Mouse (Mus musculus) inflammation-experienced regulatory T-cells, adult 6 months (primary cell): ENCODE data around the gene Golph3. TPM values are rescaled to one million over a fixed set of nuclear protein-coding genes. Genes with fewer than 3 reads are reported as not detected.

ENCODE experiments used
- ATAC-seq: one replicate; pipeline ENCODE4 v1.8.0; 2017
- polyA plus RNA-seq, 3 experiments: library from polyadenylated mRNA; unstranded; fragments of 100-300 nt; shearing (Covaris generic); gene quantifications; one replicate each; pipeline ENCODE4 v1.2.1; 2017

Gene Golph3
- 10 to 100 TPM; 29.6 to 31.6 (median 31.4) TPM for polyA plus RNA-seq

DNA sequence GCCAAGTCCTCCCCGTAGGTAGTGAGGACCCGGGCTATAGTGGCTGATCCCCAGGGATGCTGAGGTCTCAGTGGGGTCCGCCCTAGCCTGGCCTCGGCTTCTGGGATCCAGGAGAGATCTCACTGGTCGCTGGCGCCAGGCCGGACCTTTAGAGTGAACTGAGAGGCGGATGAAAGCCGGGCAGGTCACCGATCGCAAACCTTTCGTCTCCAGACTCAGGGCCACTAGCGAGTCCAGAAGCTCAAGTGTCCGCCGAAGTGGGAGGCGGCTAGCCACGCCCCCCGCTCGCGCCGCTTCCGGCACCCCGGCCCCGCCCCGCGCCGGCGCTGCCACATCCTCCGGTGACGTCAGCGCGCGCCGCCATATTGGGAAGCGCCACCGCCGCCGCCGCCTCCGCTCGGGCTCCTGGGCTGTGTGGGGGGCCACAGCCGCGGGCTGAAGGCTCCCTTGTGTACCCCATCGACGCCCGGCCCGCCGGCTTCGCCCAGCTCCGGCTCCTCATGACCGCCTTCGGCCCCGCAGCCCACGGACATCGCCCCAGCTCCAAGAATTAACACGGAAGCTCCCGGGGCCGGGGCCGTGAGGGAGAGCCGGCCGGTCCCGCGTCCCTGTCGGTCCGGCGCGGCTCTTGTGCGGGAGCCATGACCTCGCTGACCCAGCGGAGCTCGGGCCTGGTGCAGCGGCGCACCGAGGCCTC lies at the start of gene Golph3:
Gene Golph3, plus strand, starts transcription at position 360 of the 697 bp plus-strand sequence.
- ATAC-seq: peak; percentile 74

DNA sequence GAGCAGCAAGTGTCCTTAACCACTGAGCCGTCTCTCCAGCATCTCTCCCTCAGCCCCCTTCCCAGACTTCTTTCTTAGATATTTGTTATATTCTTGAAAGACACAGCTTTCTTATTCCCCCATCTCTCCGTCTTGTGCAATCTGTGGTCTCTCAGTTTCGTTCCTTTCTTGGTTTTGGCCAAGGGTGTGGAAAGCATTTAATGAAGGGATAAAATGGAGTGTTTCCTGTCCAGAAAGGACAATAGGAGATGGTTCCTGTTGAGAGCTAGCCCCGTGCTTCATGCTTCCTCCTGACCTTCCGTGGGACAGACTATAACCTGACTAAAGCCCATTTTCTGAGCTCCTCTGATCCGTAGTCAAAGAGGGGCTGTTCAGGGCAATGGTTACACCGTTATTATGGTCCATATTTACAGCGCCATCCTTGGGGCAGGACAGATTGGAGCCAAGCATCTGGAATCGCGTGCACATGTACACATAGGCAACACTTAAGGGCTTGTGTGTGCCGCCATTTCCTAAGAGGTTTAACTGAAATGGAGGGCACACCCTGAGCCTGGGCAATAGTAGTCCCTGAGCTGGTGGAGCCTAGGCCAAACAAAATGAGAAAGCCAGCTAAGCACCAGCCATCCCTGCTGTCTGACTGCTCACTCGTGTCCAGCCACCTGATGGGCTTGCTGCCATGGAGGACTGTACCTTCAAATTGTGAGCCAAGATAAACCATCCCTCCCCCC lies 47.8 kb upstream of the Golph3 start:
- no peak for ATAC-seq

DNA sequence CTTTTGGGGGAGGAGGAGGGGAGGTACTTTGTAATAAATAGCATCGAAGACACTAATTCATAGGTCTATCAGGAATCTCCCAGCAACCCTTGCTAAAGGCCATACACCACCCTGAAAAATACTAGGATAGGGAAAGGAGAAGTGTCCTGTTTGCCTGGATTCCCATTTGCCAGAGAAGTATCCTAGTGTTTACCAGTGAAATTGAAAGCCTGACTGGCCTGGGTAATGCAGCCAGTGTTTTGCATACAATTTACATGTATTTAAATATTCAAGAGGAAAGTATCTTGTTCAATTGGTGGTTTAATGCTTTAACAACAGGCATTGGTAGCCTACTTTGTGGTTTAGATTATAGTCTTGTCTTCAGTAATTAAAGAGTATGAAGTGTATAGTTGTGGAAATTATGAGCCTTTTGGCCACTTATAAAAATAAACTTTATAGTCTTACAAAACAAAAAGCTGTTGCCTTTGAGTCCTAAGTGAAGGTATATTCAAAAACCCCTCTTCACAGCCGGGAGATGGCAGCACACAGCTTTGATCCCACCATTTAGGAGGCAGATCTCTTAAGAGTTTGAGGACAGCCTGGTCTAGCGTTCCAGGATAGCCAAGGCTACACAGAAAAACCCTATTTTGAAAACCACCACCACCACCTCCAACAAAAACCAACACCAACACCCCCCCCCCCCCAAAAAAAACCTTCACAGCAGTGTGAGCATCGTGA lies 47.0 kb upstream of the Golph3 start:
- ATAC-seq: peak; percentile 37

DNA sequence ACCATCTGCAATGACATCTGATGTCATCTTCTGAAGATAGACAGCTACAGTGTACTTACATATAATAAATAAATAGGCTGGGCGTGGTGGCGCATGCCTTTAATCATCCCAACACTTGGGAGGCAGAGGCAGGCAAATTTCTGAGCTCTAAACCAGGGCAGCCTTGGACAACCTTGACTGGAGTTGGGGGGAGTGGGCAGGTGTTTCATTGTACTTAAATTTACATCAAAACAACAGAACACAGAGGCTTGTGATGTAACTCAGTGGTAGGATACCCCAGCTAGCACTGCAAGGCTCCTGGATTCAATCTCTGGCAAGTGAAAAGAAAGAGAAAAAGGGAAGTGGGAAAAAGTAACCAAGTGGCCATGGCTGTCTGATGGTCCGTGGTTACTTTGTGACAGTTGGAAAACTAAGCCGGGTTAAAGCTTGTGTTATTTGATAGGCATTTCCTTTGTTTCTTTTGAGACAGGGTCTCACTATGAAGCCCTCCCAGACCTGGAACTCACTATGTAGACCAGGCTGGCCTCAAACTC lies 46.1 kb upstream of the Golph3 start:
- no peak for ATAC-seq

DNA sequence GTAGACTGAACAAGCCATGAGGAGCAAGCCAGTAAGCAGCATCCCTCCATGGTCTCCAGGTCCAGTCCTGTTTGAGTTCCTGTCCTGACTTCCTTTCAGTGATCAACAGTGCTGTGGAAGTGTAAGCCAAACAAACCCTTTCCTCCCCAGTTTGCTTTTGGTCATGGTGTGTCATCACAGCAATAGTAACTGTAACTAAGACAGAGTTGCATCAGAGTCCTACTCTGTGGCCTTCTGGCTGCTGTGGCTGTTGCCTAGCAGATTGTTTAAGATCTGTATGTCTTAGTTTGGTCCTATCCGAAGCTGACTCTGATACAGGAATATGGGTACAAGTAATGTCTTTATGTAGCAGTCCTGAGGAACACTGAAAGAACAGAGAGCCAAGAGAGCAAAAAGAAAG lies 41.4 kb upstream of the Golph3 start:
- no peak for ATAC-seq

DNA sequence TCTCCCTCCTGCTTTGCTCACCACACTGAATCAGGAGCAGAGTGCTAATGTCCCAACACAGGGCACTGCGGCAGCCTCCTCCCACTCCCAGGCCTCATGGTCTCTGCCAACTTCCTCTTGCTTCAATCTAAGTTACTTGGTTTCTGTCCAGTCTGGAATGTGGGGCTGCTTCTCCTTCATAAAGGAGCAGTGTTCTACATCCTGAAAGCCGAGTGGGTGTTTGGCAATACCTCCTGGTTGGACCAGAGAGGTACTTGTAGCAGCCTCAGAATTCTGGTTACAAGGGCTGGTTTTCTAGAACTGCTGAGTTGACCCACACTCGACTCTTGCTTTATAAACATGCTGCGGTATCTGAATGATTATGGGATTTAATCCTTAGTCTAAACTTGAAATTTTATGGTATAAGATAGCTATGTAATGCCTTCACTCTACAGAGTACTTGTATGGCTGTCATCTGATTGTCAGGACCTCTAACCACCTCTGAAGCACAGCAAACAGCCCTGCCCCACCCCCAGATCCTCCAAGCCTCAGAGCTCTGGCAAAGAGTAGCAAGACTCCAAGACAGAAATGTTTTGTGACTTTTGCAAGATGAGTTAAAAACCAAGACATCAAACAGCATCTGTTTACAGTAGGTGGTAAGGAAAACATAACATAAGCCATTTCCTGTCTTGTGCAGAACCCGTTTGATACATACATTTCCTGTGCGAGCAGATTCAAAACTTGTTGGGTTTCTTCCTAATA lies 36.3 kb upstream of the Golph3 start:
- ATAC-seq: peak; percentile 81

DNA sequence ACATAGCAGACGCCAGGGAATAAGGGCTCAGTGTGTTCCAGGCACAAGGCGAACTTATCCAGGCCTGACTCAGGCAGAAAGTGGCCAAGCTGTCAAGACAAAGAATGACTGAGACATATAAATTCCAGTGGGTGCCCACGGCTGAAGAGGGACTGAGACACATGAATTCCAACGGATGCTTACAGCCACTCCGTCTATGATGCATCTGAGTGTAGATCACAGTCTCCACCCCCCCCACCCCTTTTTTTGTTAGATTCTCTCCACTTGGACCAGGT lies 35.8 kb upstream of the Golph3 start:
- ATAC-seq: peak; percentile 26

DNA sequence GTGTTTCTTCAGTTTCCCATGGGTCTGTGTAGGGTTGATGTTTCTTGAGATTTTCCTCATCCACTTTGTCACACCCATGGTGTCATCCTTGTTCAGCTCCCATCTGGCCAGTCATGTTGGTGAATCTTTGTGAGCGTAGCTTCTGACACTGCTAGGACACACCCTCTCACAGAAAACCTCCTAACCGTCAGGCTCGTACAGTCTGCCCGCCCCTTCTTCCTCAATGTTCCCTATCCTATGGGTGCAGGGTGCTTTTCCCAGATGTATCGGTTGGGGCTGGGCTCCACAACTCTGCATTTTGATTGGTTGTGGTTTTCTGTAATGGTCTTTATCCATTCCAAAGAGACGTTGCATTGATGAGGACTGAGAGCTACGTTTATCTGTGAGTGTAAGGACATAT lies 30.9 kb upstream of the Golph3 start:
- no peak for ATAC-seq

DNA sequence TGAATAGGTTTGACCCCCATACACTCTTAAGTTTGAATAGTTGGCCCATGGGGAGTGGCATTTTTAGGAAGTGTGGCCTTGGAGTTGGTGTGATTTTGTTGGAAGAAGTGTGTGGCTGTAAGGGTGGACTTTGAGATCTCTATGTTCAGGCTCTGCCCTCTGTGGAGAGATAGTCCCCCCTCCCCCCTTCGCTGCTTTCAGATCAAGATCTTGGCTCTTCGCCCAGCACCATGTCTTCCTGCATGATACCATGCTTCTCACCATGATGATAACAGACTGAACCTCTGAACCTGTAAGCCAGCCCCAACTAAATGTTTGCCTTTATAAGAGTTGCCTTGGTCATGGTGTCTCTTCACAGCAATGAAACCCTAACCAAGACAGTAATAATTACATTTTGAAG lies 29.5 kb upstream of the Golph3 start:
- ATAC-seq: no peak

DNA sequence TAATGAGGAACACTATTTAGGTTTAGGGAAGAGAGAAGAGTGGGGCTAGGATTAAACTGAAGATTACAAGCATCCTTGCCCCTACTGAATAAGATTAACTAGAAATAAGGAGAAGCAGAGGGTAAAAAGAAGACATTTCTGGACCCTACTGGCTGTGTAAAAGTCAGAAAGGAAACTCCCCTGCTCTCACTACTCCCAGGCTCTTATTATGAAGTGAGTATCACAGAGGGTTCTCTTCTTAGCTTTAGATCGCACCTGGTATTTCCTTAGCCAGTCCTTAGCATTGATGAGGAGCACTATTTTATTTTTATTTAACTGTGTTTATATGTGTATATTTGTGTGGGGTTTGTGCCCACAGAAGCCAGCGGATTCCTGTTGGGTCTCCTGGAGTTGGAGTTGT lies 25.0 kb upstream of the Golph3 start:
- peak; percentile 79 for ATAC-seq

DNA sequence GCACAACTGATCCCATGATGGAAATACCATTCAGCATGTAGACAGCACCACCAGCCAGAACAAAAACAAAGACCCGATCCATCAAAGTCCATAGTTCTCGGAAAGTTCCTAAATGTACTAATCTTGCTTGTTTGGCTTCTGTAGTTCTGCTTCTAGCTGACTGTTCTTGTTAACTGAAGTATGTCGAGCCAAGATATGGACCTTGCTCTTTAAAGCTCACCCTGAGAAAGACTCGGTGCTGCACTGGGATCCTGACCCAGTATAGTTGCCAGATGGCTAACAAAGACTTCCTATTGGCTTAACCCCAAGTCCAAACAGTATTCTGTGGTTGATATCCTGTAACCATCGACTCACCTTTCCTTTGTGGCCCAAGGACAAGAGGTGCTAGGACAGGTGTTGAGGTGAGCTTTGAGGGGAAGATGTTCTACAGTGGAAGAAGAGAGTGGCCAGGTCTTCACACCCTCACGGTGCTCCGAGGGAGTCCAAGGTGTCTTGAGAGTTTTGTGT lies 23.0 kb upstream of the Golph3 start:
- no peak for ATAC-seq

DNA sequence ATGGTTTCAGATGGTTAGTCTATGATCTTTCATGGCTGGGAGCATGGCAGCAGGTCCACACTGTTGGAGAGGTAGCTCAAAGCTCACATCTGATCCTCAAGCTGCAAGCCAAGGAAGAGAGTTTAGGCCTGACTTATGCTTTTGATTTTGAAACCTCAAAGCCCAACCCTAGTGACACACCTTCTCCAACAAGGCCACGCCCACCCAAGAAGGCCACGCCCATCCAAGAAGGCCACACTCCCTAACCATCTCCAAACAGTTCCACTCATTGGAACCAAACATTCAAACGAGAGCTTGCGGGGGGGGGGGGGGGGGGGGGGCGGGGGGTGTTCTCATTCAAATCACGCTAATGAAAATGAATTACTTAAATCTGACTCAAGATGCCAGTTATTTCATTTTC lies 19.5 kb upstream of the Golph3 start:
- ATAC-seq: no peak

DNA sequence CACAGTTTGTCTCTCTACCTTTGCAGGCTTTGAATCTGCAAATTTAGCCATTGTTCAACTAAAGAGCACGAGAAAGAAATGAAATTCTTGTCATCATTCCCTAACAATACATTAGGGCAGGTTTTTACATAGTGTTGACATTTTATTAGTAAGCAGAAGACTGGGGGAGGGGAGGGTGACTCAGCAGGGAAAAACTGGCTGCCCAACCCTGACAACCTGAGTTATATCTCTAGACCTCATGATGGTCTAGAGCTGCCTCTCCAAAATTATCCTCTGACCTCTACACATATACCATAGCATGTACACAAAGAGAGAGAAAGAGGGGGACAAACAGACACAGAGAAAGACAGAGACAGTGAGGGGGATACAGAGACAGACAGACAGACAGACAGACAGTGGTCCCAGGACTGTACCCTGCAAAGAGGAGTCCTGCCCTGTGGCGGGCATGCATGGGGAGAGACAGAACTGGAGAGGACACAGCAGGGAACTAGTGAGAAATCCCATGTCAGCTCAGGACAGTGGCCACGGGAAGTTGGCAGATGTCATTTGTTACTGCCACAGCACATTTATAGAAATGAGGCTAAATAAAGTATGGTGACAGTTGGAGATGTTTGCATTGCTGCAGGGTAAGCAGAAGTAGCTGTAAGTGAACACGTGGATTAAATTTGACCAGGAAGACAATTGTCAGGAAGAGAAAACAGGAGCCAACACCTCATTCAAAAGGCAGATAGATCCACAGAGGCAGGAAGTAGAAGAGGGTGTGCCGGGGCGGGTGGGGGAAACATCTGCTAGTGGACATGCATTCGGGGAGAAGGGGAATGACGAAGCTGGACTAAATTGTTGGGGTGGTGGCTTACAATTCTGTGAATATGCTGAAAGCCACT lies 14.8 kb upstream of the Golph3 start:
- ATAC-seq: no peak

DNA sequence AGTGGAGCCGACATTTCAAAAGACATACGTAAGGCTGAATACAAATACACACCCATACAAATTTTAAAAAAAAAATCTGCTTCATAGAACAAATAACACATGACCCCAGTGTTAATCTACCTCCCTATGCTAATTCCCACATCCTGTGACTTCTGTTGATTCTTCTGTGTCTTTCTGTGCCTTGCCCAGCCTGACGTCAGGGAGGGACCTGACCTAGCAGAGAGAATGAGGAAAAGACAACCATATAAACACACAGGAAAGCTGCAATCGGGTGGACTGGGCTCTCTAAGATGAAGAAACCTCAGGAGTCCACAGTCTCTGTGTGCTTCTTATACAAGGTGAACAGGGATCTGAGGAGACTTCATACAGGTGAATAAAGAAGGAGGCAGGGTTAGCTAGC lies 14.1 kb upstream of the Golph3 start:
- no peak for ATAC-seq

DNA sequence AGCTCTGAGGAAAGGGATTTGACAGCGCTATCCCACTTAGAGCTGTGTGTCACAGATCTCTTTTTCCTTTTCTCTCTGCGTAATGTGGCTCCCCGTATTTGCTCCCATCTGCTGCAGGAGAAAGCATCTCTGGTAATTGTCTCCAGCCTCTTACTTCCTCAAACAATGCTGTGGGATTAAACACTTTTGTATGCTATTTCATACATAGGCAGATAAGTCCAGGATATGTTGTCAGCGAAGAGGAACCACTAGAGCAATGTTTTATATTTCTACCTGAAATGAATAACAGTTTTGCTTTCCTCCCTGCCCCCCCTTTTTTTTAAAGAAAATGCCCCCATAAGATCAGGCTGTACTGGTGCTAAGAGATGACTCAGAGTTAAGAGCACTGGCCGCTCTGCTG lies 12.7 kb upstream of the Golph3 start:
- no peak for ATAC-seq

DNA sequence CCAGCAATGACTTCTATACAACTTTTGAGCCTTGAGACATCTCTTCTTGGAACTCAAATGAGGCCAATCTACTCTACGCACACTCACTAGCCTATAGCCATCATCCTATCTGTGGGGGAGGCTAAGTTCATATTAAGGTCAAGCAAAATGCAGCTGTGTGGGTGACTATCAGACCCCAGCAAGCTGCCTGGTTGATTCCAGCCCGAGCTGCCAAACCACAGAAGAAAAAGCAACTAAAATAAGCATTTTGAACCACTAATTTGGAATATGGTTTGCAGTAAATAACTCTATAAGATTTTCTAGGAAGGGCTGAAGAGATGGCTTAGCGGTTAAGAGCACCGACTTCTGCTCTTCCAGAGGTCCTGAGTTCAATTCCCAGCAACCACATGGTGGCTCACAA lies 10.6 kb upstream of the Golph3 start:
- ATAC-seq: peak; percentile 21

DNA sequence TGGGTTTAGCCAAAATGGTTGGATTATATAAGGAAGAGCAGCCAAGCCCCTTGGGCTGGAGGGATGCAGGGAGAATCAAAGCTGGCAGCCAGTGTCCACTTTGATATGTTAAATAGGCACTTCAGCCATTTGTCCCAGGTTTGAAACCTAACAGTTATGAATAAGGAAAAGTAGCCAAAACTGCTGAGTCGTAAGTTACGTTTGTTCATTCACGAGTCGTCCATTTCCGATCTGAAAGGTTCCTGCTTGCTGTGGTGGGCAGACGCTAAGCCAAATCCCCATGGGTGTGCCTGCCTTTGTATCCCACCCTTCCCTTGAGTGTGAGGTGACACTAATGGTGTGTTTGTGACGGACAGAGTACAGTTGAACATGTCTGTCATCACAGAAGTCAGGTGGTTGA lies 9.8 kb upstream of the Golph3 start:
- no peak for ATAC-seq

DNA sequence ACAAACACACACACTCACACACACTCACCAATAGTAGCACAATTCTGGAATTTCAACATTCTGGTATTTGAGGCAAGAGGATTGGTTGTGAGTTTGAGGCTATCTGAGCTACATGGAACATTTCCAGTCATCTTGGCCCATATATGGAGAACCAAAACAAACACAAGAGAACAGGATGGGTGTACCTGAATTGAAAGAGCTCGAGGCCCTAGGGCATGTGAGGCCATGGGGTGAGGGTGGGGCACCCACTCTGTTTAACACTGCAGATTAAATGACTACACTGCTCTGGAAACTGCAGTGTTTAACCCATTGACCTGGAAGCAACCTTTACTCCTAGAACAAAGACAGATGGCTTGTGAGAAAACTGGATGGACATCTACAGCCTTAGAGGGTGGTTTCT lies 8.0 kb upstream of the Golph3 start:
- ATAC-seq: peak; percentile 86

DNA sequence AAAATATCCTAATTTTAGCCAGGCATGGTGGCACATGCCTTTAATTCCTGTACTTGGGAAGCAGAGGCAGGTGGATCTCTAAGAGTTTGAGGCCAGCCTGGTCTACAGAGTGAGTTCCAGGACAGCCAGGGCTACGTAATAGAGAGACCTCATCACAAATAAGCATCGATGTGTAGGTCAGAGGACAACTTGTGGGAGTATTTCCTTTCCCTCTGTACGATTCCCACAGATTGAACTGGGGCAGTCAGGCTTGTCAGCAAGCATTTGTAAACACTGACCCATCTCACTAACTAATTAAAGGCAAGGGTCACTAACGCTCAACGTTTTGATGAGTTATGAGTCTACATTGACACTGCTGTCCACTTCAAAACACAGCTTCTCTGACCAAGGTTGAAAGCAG lies 6.7 kb upstream of the Golph3 start:
- no peak for ATAC-seq

DNA sequence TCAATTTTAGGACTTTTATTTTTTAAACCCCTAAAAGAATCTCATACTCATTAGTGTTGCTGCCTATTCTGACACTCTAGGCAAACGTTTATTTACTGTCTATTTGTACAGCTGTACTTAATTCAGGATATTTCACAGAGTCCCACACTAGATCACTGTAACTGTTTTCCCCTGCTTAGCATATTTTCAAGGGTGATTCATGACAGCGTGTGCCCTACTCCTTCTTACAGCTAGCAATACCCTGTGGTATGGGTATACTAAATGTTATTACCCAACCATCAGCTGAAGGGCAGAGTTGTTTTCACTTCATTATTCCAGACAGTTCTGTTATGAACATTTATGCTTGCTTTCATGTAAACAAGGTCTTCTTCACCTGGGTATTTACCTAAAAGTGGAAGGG lies 5.3 kb upstream of the Golph3 start:
- ATAC-seq: no peak

DNA sequence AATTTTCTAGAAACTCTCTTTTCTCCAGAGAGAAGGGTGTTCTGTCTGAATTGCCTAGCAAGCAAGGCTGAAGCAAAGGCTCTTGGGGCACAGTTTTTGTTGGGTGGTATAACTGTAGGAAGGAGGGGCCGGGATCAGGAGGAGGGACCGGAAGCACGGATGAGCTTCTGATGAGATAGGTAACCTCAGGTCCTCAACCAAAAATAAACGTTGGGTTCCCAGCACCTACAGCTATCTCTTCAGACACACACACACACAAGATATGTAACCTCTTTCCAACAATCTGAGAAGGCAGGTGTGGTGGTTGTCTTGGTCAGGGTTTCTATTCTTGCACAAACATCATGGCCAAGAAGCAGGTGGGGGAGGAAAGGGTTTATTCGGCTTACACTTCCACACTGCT lies 4.0 kb upstream of the Golph3 start:
- ATAC-seq: no peak

DNA sequence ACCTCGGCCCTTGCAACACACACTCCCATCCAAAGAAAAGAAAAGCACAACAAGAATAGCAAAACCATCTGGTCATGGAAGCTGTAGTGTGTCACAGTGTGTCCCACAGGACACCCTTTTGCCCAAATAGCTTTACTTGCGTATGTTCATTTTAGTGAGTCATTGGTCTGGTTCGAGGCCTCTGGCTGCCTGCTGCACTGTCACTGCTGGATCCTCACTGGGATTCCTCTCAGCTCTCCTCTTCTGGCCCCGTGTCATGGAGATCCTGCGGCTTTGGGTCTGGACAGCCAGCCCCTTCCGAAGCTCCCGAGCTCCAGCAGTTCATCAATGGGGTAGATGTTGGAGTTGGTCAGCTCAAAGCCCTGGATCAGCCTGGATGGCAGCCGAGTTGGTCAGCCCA lies 2.8 kb upstream of the Golph3 start:
- no peak for ATAC-seq
